ENCODE assay signal across 8 mouse cellular contexts in the genomic region with DNA sequence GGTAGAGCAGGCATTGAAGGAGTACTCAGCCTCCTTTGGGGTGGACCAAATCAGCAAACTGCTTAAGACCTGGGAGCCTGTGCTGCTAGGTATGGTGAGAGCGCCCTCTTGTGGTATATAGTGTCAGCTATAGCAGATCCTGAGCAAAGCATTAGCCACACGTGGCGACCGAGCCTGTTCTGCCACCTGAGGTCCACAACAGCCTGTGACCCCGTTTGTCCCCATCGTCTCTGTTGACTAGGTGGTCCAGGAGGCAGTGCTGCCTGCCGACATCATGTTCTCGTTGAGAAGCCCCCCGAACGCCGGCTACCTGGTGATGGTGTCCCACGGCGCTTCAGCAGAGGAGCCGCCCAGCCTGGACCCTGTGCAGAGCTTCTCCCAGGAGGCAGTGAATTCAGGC. TPM values are rescaled to one million over a fixed set of nuclear protein-coding genes. Genes with fewer than 3 reads are reported as not detected.
DNase-seq lines count a peak whose midpoint lies in the region; ATAC-seq and TF ChIP-seq lines count a peak whose summit lies in the region.

No protein-coding gene starts in this region.

- H3K9ac ChIP-seq in forebrain, embryonic 16.5 days (replicated peaks; ENCODE audit: low read depth, low read length), result peak overlapping the region; percentile 59
- peak overlapping the region; percentile 47; the same call in 1 of the 2 replicates for H3K9ac ChIP-seq in hindbrain, embryonic 14.5 days
- H3K9ac ChIP-seq in lung, postnatal 0 days (replicated peaks; ENCODE audit: low read depth), result no peak overlapping the region

- H3K27me3 ChIP-seq in forebrain, embryonic 16.5 days (replicated peaks; ENCODE audit: control insufficient read depth, insufficient read depth, low read length), result no peaks in the 10 kb centered on the region
- peaks cover 4% of the 10 kb centered on the region; the same call in 1 of the 2 replicates for H3K27me3 ChIP-seq in hindbrain, embryonic 14.5 days (ENCODE audit: control insufficient read depth, insufficient read depth, low read length)
- no peaks in the 10 kb centered on the region for H3K27me3 ChIP-seq in lung, postnatal 0 days (replicated peaks; ENCODE audit: insufficient read depth, low read length)

- no peak overlapping the region for H3K27ac ChIP-seq in forebrain, embryonic 16.5 days (ENCODE audit: low read length)
- H3K27ac ChIP-seq in hindbrain, embryonic 14.5 days, result no peak overlapping the region
- no peak overlapping the region for H3K27ac ChIP-seq in lung, postnatal 0 days (ENCODE audit: low read length)

- H3K36me3 ChIP-seq in forebrain, embryonic 16.5 days (ENCODE audit: control insufficient read depth, insufficient read depth), result no peaks in the 10 kb centered on the region
- H3K36me3 ChIP-seq in hindbrain, embryonic 14.5 days (replicated peaks; ENCODE audit: control insufficient read depth, insufficient read depth), result no peaks in the 10 kb centered on the region
- no peaks in the 10 kb centered on the region for H3K36me3 ChIP-seq in lung, postnatal 0 days (ENCODE audit: insufficient read depth, low read length)

- TF ChIP-seq EP300 in lung, postnatal 0 days (IDR thresholded peaks at IDR 0.05), result no peak

- H3K9me3 ChIP-seq in forebrain, embryonic 16.5 days (ENCODE audit: control insufficient read depth, low read length), result no peaks in the 10 kb centered on the region
- no peaks in the 10 kb centered on the region for H3K9me3 ChIP-seq in hindbrain, embryonic 14.5 days (ENCODE audit: control insufficient read depth, low read length)
- H3K9me3 ChIP-seq in lung, postnatal 0 days (ENCODE audit: low read length), result no peaks in the 10 kb centered on the region

- peak overlapping the region; percentile 67 for H3K4me2 ChIP-seq in forebrain, embryonic 16.5 days (ENCODE audit: low read length)
- peak overlapping the region; percentile 56 for H3K4me2 ChIP-seq in hindbrain, embryonic 14.5 days (replicated peaks)
- no peak overlapping the region for H3K4me2 ChIP-seq in lung, postnatal 0 days (replicated peaks; ENCODE audit: low read depth, low read length)

- H3K4me1 ChIP-seq in forebrain, embryonic 16.5 days (replicated peaks; ENCODE audit: control insufficient read depth, insufficient read depth, low read length), result peaks cover 7% of the 10 kb centered on the region
- H3K4me1 ChIP-seq in hindbrain, embryonic 14.5 days (replicated peaks; ENCODE audit: control insufficient read depth, insufficient read depth, low read length), result peaks cover 9% of the 10 kb centered on the region; the same call in 1 of the 2 replicates
- H3K4me1 ChIP-seq in lung, postnatal 0 days (ENCODE audit: insufficient read depth, low read depth, low read length), result no peaks in the 10 kb centered on the region

- peak; percentile 95 for TF ChIP-seq CTCF in lung, postnatal 0 days (IDR thresholded peaks at IDR 0.05)

- ATAC-seq in forebrain, embryonic 16.5 days, result peak; percentile 77
- peak; percentile 49 for ATAC-seq in hindbrain, embryonic 14.5 days (ENCODE audit: low FRiP score)
- ATAC-seq in lung, postnatal 0 days, result peak; percentile 55

- peak; percentile 91 for DNase-seq in NIH3T3 (ENCODE audit: low read depth)
- DNase-seq in cerebellum, adult 11-12 months, result peak; percentile 50
- DNase-seq in hindbrain, embryonic 14.5 days (ENCODE audit: low spot score), result peak; percentile 93
- peak; percentile 68 to 88 for DNase-seq in layer of hippocampus, postnatal 14 days (ENCODE audit: low spot score in 2 of 2)
- DNase-seq in lung, postnatal 0 days (ENCODE audit: low spot score), result peak; percentile 90
- DNase-seq in retina, postnatal 1 day, result peak; percentile 90
- peak; percentile 55 to 72 for DNase-seq in urinary bladder, postnatal 36 days (ENCODE audit: low spot score in 2 of 2)

- H3K4me3 ChIP-seq in forebrain, embryonic 16.5 days (replicated peaks; ENCODE audit: low read length), result peak overlapping the region; percentile 36
- H3K4me3 ChIP-seq in hindbrain, embryonic 14.5 days (replicated peaks; ENCODE audit: low read length), result 0 out of 2 replicates have a peak overlapping the region, but pooled peaks have one; percentile 17
- no peak overlapping the region for H3K4me3 ChIP-seq in lung, postnatal 0 days (ENCODE audit: low read depth, low read length)

- 6% methylated on average over 14 of the region's 14 CpGs for WGBS in forebrain, embryonic 16.5 days
- WGBS in hindbrain, embryonic 14.5 days, result 9% methylated on average over 14 of the region's 14 CpGs
- 12% methylated on average over 14 of the region's 14 CpGs for WGBS in lung, postnatal 0 days

RNA-seq across cellular contexts. Expression of a gene that starts 25.0 kb away (rescaled TPM):
- 7.2 and 8.0 TPM in 2 replicates for polyA plus RNA-seq in forebrain, embryonic 16.5 days (2015; fragmentation: Nextera tagmentation; extraction: Ambion mirVana)
- polyA plus RNA-seq in hindbrain, embryonic 14.5 days (2014; fragmentation: Nextera tagmentation; extraction: Ambion mirVana), result 5.5 and 6.8 TPM in 2 replicates
- total RNA-seq in layer of hippocampus, postnatal 14 days (2021), result 10 to 100 TPM; 33.0 to 36.4 TPM
- 9.1 and 10.4 TPM in 2 replicates for polyA plus RNA-seq in lung, postnatal 0 days (2015; fragmentation: Nextera tagmentation; extraction: Ambion mirVana)

RNA-seq across cellular contexts. Expression of a gene that starts 25.3 kb away (rescaled TPM):
- polyA plus RNA-seq in forebrain, embryonic 16.5 days (2015; fragmentation: Nextera tagmentation; extraction: Ambion mirVana), result not detected in 2 replicates
- polyA plus RNA-seq in hindbrain, embryonic 14.5 days (2014; fragmentation: Nextera tagmentation; extraction: Ambion mirVana), result not detected in 2 replicates
- not detected for total RNA-seq in layer of hippocampus, postnatal 14 days (2021)
- 0.30 TPM in 1 of 2 replicates, not detected in the other for polyA plus RNA-seq in lung, postnatal 0 days (2015; fragmentation: Nextera tagmentation; extraction: Ambion mirVana)

RNA-seq across cellular contexts. Expression of a gene that starts 38.4 kb away (rescaled TPM):
- 2.2 and 3.1 TPM in 2 replicates for polyA plus RNA-seq in forebrain, embryonic 16.5 days (2015; fragmentation: Nextera tagmentation; extraction: Ambion mirVana)
- 2.1 and 2.4 TPM in 2 replicates for polyA plus RNA-seq in hindbrain, embryonic 14.5 days (2014; fragmentation: Nextera tagmentation; extraction: Ambion mirVana)
- 1 to 10 TPM; 6.3 to 7.0 TPM for total RNA-seq in layer of hippocampus, postnatal 14 days (2021)
- polyA plus RNA-seq in lung, postnatal 0 days (2015; fragmentation: Nextera tagmentation; extraction: Ambion mirVana), result 8.7 and 8.9 TPM in 2 replicates

RNA-seq across cellular contexts. Expression of a gene that starts 47.5 kb away (rescaled TPM):
- polyA plus RNA-seq in forebrain, embryonic 16.5 days (2015; fragmentation: Nextera tagmentation; extraction: Ambion mirVana), result 79.4 and 81.1 TPM in 2 replicates
- 73.4 and 78.1 TPM in 2 replicates for polyA plus RNA-seq in hindbrain, embryonic 14.5 days (2014; fragmentation: Nextera tagmentation; extraction: Ambion mirVana)
- 10 to 100 TPM; 52.4 to 53.2 TPM for total RNA-seq in layer of hippocampus, postnatal 14 days (2021)
- polyA plus RNA-seq in lung, postnatal 0 days (2015; fragmentation: Nextera tagmentation; extraction: Ambion mirVana), result 84.7 and 87.7 TPM in 2 replicates
